Mouse (Mus musculus) spleen, postnatal 0 days (tissue): ENCODE data around the gene Fam120a. TPM values are rescaled to one million over a fixed set of nuclear protein-coding genes. Genes with fewer than 3 reads are reported as not detected.

ENCODE experiments used
- polyA plus RNA-seq: library from polyadenylated mRNA; unstranded; fragments of >200 nt; fragmentation: Nextera tagmentation; extraction: Ambion mirVana; gene quantifications from 2 replicates; pipeline ENCODE4 v1.2.1, GENCODE M21; 2015

Fam120a gene
- polyA plus RNA-seq = 25.1 and 26.4 TPM in 2 replicates

DNA sequence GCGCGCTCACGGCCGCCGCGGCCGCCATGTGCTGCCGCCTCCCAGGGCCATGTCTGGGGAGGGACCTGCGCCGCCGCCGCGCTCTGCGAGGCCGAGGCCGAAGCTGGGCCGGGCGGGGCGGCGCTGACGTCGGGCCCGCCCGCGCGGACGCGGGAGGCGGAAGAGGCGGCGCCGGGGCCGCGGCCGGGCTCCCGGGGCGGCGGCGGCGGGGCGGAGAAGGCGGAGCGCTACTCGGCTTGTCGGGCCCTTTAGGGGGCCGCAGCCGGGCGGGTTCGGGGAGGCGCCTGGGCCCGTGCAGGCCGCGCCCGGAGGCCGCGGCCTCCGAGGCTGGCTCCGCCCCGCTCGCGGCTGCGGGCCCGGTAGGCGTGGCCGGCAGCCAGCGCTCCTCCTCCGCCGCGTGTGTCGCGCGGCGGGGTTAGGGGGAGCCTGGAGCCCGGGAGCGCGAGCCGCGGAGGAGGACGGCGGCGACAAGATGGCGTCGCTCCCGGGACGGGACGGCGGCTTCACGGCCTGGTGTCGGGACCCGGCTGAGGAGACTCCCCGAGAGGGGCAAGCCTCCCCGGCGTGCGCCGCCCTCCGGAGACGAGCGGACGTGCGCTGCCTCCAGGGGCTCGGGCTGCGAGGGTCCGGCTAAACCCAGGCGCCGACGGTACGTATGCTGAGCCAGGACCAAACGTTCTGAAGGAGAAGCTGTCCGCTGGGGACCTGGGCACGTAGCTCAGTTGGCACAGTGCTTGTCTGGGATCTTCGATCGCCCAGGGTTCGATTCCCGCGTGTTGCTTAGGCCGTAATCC is at the start of gene Fam120a:
Fam120a (minus strand) TSS at position 62 of the 794 bp plus-strand sequence.

DNA sequence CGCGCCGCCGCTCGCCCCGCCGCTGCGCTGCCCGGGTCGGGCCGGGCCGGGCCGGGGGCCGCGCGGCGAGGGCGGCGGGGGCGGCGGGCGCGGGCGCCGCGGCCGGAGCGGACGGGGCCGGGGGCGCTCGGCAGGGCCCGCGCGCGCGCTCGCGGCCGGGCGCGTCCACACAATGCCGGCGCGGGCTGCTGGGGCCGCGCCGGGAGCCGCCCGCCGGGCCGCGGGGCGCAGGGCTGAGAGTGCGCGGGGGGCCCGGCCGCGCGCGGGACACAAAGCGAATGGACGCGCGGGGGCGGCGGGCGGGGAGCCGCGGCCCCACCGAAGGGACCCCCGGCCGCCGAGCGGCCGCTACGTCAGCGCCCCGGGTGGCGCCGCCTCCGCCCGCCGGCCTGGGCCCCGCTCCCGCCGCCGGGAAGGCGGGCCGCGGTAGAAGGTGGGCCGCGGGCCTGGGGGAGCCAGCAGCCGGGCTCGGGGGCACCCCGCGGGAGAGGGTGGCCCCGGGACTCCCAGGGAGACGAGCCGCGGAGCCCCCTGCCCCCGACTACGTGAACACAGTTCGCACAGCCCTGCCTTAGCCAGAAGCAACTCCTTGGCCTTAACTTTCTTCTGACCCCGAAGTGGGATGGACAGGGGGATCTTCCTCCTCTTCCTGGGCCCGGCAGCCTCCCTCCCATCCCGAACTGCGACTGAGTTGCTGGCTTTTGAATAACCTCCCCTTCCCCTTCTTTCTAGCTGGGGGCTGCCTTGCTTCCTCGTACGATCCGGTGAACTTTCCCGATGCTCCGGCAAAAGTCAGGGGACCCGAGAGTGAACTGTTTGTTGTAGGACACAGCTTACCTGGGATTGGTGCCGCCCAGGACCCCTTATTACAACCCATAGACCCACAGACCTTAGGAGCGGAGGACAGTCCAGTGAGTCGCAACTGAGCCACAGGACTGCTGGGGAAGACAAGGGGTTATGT is 96.8 kb downstream of the Fam120a start, which contains the start of gene Phf2:
Phf2 (minus strand) TSS at position 349 of the 961 bp plus-strand sequence.

Other genes with a start within 250 kb of the Fam120a start
- gene Phf2, start 96.9 kb downstream of the Fam120a start, polyA plus RNA-seq = 3.7 and 4.4 TPM in 2 replicates
- gene Wnk2, start 180.0 kb upstream of the Fam120a start, polyA plus RNA-seq = 0.05 and 0.07 TPM in 2 replicates
- gene Ninj1, start 219.5 kb upstream of the Fam120a start, polyA plus RNA-seq = 42.2 and 52.1 TPM in 2 replicates
- gene Card19, start 248.0 kb upstream of the Fam120a start, polyA plus RNA-seq = 45.1 and 59.2 TPM in 2 replicates